Mouse (Mus musculus) granulocyte monocyte progenitor cell, adult 5-6 weeks (primary cell): Measurements from ENCODE around the gene Pm20d1. TPM values are rescaled to one million over a fixed set of nuclear protein-coding genes. Genes with fewer than 3 reads are reported as not detected.

Source experiments
- ATAC-seq: replicated peaks from 2 replicates; pipeline ENCODE4 v1.8.0; 2016; ENCODE audit warnings: mild to moderate bottlenecking, moderate TSS enrichment, inconsistent platforms; ENCODE audit not compliant: poor library complexity, severe bottlenecking
- total RNA-seq, 2 experiments: library from RNA; stranded (forward) in 1 of 2; stranded (reverse) in 1 of 2; fragments of 200-712, 200-1000 nt in 1 of 2; fragments of >200 nt in 1 of 2; fragmentation: Nextera tagmentation in 1 of 2; gene quantifications; 2 replicates each; pipeline ENCODE4 v1.2.3; 2014 to 2017

Gene Pm20d1
- total RNA-seq (2014; fragmentation: Nextera tagmentation) (0.13 and 0.77 TPM in 2 replicates), total RNA-seq (2017) (0.05 and 0.13 TPM in 2 replicates)

DNA sequence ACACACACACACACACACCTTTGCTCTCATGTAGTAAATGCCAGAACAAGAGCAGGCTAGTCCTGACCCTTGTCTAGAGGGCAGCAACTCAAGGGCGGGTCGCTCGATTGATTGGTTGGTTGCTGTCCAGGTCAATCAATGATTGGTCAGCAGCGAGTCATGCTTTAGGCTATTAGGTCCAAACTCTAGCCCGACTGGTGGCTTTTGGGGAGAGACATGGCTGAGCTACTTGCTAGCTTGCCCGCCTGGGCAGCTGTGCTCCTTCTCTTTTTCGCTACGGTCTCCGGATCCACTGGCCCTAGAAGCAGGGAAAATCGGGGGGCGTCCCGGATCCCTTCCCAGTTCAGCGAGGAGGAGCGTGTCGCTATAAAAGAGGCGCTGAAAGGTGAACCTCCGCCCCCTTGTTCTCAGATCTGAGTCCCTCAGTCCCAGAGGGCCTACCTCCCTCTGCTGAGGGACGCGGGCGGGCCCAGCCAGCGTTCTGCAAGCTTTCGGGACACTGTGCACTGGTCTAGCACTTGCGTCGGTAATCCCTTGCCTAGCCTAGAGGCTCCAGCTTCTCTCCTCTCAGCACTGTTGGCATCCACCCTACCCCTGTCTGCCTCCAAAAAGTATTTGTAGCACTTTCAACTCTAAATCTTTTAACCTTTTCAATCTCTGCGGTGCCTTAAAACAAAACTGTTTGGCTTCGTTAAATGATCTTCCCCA is at the start of gene Pm20d1:
Gene Pm20d1, plus strand, starts transcription at position 180 of the 708 bp plus-strand sequence.
- peak; percentile 69 for ATAC-seq

- ATAC-seq, result no peak
Observed at GRCm38 (mm10) chr1:131747761-131748160, 49.4 kb upstream of the Pm20d1 start.

DNA sequence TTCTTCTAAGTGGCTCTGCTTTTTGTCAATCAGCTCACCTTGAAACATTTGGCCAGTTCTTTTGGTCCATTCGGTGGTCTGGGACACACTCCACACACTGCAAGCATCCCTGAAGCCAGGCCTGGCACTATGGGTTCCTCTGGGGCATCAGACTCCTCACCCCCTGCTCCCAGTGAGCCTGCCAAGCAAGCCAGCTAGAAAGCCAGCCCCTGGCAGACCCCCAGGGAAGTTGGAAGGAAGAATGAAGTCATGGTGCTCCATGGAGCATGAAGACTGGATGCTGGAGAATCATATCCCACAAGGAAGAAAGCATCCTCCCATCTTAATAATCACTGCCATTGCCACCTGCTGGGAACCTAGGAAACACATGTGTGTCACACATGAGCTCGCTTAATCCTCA is 48.5 kb upstream of the Pm20d1 start:
- no peak for ATAC-seq

GRCm38 (mm10) chr1:131749706-131750545 is 47.3 kb upstream of the Pm20d1 start:
- peak; percentile 74 for ATAC-seq

DNA sequence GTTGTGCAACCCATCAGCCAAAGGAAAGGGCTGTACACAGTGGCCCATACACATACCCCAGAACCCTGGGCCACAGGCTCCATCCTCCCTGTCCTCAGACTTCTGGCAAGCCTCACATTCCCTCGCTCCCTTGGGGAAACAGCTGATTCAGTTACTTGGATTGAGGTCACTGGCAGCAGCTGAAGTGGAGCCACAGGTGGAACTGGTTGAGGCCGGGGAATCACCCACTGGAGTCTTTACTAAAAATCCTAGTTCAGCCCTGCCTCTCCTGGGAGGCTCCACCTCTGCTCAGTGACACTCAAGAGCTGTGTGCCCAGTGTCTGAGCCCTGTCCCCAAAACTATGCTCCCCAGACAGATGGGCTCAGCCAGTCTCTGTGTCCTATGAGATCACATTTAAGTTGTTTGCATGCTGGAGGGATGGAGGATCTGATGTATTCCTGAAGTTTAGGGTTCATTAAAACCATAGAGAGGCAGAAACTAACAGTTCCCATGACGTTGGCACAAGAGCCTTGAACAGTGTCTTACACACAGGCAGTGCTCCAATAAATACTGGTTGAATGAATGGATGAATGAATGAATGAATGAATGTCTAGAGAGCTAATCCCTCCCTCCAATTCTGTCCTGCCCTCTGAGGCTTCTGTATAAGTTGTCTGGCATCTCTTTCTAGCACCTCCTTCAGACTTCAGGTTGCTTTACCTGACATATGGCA is 45.8 kb upstream of the Pm20d1 start:
- ATAC-seq, result no peak

- ATAC-seq, result peak; percentile 26; the same call in 1 of the 2 replicates
Observed at GRCm38 (mm10) chr1:131751891-131752311, 45.3 kb upstream of the Pm20d1 start.

DNA sequence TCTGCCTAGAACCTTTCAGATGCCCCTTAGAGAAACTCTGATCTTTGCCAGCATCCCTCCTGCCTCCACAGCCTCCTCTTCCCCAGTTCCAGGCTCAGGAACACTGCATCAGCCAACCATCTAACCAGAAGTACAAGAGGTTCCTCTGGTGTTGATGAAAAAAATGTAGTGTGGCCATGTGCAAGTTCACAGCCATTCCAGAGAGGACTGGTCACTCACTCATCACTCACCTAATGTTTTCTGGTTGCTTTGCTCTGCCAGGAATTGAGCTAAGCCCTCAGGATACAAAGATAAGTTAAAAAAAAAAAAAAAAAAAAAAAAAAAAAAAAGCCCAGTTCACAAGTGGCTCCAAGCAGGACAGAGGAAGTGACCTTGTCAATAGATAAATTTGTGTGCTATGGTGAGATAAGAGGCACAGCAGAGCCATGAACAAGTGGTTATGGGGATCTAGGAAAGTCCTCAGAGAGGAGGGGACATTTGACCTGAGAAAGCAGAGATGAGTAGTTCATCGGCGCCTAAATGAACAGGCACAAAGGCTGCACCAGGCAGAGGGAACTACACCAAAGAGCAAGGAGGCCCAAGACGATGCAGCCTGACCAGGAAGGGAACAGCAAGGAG is 42.9 kb upstream of the Pm20d1 start:
- peak; percentile 27 for ATAC-seq

DNA sequence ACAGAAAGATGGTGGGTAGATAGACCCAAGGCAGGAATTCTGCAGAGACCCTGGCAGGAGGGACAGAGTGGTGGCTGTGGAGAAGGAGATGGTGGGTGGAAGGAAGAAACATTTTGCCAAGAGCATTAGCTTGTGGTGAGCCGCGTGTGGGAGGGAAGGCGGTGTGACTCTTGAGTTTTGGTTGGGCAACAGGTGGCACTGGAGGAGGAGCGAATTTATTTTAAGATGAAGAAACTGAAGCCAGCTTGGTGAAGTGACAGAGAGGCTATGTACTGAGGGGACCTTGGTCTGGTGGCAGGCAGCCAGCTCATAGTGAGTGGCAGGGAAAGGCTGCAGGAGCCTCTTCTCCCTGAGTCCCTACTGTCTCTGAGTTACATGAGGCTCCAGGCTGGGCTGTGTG is 42.3 kb upstream of the Pm20d1 start:
- peak; percentile 78 for ATAC-seq

GRCm38 (mm10) chr1:131757211-131757610 is 40.0 kb upstream of the Pm20d1 start:
- no peak for ATAC-seq

- ATAC-seq, result no peak
Observed at GRCm38 (mm10) chr1:131758796-131759195, 38.4 kb upstream of the Pm20d1 start.

DNA sequence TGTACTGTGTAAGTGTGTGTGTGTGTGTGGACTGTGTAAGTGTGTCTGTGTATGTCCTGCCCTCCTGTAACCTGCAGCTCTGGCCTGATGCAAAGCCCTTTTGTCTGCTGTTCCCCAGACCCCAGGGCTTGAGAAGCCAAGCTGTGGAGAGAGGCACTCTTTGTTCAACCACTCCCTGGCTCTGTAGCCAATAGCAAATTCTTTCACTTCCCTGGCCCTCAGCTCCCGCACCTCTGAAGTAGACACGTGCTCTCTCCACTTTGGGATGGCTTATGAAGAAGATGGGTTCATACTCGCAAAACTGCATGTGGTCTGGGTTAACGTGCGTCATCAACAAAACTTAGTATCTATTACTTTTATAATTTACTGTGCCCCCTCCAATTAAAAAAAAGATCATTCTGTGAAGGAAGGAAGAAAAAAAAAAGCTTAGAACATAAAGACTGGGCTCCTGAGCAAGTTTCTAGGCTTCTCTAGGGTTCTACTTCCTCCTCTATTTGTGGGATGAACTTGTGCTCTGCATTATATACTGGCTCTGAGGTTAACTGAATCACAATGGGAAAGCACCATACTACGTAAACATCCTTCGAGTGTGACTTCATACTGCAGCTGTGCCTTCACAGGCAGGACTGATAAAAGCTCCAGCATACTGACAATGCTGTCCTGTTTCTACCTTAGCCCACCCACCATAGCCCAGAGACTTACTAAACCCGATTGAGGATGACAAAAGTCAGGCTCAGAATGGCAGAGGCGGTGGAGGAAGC is 37.3 kb upstream of the Pm20d1 start:
- ATAC-seq, result peak; percentile 23

DNA sequence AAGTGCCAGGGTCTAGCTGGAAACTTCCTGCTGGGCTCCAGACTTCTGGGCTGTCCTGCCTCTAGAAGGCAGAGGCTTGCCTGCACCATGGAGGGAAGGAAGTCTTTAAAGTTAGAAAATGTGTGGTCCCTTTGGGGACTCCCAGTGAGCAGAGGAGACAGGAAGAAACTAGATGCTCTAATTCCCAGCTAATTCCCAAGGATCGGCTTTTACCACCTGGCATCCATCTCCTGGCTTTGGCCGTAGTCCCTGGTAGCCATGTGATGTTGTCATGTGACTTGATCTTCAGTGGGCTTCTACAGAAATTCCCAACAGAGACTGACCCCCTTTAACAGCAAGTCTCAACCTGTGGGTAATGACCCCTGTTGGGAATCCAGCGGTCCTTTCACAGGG is 36.8 kb upstream of the Pm20d1 start:
- ATAC-seq, result no peak

- ATAC-seq, result peak; percentile 69
Observed at GRCm38 (mm10) chr1:131761079-131761831, 35.9 kb upstream of the Pm20d1 start.

DNA sequence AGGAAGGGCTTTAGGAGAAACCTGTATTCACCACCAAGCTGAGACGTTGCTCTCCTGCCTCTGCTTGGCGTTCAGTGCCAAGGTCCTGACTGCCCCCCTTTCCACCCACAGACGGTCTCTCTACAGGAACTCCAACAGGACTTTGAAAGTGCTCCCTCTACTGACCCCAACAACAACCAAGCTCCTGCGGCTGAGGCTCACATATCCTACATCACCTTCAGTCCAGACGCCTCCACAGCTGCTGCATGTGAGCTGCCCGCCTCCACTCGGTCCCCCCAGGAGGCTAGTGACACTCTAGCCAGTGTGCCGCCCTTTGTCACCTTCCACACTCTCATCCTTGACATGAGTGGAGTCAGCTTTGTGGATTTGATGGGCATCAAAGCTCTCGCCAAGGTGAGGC is 33.5 kb upstream of the Pm20d1 start:
- ATAC-seq, result 0 out of 2 replicates have a peak, but pooled peaks have one; percentile 8

DNA sequence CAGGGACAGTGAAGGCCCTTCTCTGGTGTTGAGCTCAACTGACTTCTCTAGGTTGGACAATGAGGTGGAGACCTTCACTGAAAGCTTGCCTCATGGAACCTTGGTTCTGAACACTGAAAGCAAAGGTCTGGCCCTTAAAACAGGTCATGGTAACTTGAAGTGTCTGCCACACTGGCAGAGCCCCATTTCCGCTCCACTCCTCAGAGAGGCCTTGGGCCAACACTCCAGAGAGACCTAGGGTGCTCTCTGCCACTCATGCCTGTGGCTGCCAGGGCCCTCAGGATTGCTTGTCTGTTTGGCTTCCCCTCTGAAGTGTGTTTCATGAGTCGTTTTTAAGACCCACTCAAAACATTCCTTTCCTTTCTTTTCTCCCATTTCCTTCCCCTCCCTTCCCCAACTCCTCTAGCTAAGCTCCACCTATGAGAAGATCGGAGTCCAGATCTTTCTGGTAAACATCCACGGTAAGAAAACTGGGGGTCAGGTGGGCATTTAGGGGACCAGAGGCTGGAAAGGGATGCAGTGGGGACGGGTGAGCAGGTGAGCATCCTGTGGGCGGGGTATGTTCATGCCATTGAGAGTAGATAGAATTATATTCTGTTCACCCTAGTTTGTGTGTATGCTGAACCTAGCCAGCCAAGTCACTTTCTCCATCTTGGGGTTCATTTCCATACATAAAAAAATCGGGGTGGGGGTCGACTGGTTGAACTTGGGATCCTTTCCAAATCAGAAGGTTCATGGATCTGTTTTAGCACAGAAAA is 32.4 kb upstream of the Pm20d1 start:
- ATAC-seq, result no peak

- ATAC-seq, result peak; percentile 74
Observed at GRCm38 (mm10) chr1:131765357-131766001, 31.7 kb upstream of the Pm20d1 start.

DNA sequence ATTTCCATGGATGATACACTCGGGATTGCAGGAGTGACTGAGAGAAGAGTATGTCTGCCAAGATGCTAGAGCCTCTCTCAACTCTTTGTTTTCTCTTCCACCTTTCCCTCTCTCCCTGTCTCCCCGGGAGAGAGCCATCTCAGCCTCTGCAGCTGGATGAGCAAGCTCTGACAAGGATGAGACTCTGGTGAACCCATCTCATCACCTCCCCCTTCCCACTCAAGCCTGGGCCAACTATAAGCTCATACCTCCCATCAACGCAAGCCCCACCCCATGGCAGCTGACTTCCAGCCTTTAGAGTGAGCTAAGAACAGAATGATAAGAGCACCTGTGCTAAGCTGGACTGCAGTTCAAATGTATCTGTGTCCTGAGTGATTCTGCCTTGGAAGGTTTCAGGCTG is 27.9 kb upstream of the Pm20d1 start:
- no peak for ATAC-seq

- no peak for ATAC-seq
Observed at GRCm38 (mm10) chr1:131770656-131771055, 26.5 kb upstream of the Pm20d1 start.
